Mouse (Mus musculus) adrenal gland, postnatal 14 days (tissue): ENCODE data around the gene Acp4. TPM values are rescaled to one million over a fixed set of nuclear protein-coding genes. Genes with fewer than 3 reads are reported as not detected.
A peak's percentile ranks its signal among the peaks of the same experiment; 100 is the strongest.
"Not testable (repeated sequence)": the region's sequence is repeated elsewhere in the genome, so short reads cannot be mapped to it uniquely, and the experiment has no call there.

Source experiments
- DNase-seq: peaks from one replicate; pipeline ENCODE4 v3.0.0; 2021; ENCODE audit warnings: mixed read lengths
- long read RNA-seq, 2 experiments: library from polyadenylated mRNA; stranded (forward); transcript quantifications; one replicate each; pipeline ENCODE4 v2.0.0; 2021
- total RNA-seq: library from RNA; stranded (reverse); gene quantifications from 2 replicates; pipeline ENCODE4 v1.2.3, GENCODE M21; 2021

Acp4 gene
- not detected in 2 replicates for total RNA-seq
- long read RNA-seq, experiment 1 = 0 reads
- long read RNA-seq, experiment 2 = 0 reads

DNA sequence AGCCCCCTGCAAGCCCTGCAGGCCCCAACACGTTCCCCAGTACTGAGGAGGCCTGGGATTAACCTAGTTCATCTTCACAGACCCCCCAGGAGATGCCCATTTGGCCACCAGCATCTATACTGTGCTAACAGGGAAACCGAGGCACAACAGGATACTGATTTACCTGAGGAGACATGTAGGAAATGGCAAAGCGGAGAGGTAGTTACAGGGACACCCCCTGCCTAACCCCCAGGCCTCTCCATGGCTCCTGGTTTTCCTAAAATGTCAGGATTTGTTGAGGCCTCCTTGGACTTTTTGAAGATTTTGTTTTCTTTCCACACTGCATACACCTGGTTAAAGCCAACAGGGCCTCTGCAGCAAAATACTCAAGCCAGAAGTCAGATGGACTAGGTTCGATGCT is at the start of gene Acp4:
Acp4 (minus strand) TSS at position 101 of the 400 bp plus-strand sequence.
- DNase-seq = no peak

DNA sequence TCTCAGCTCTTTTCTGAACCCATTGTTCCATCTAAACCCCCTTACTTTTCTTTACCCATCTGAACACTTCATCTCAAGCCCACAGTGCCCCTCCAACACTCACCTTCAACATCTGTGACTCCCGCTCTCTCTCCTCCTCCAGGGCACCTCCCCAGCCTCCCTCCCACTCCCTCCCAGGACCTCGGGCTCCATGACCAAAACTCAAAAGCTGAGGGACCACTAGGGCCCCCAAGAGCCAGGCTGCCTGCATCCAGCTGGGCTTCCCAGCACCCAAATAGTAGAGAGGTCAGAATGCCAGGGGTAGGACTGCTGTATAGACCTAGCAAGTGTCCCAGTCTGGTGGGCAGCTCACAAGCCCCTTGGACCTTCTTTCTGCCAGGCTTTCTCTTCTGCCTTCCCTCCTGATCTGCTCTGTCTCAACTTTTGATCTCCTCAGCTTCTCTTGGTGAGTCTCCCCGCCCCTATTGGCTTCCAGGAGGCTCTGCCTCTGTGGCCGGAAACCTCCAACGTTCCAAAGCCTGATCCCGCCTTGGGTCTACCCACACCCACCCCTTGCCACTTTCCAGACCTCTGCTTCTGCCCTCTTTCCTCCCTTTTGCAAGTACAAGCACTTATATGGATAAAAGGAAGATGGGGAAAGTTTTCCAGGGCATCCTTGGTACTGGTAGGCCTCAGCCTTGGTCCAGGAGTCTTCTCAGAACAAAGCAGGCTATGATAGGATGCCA is 49.5 kb upstream of the Acp4 start, which contains the start of gene Clec11a:
Clec11a (minus strand) TSS at position 387 of the 725 bp plus-strand sequence.
- no peak for DNase-seq

DNA sequence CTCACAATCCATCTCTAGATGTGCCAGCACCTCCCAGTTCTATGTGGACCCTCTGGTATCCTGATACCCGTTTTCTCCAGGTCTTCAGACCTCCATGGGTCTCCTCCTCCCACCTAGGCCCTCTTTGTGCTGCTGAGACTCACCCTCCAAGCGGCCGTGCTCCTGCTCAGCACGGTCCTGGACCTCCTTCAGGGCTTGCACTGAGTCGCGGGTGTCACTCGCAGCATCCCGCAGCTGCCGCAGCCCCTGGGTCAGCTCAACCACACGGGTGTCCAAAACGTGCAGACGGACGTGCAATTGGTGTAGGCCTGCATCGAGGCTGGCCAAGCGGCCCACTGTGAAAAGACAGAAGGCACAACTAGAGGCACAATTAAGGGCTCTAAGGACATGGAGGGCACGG is 48.5 kb upstream of the Acp4 start:
- DNase-seq = peak; percentile 14

DNA sequence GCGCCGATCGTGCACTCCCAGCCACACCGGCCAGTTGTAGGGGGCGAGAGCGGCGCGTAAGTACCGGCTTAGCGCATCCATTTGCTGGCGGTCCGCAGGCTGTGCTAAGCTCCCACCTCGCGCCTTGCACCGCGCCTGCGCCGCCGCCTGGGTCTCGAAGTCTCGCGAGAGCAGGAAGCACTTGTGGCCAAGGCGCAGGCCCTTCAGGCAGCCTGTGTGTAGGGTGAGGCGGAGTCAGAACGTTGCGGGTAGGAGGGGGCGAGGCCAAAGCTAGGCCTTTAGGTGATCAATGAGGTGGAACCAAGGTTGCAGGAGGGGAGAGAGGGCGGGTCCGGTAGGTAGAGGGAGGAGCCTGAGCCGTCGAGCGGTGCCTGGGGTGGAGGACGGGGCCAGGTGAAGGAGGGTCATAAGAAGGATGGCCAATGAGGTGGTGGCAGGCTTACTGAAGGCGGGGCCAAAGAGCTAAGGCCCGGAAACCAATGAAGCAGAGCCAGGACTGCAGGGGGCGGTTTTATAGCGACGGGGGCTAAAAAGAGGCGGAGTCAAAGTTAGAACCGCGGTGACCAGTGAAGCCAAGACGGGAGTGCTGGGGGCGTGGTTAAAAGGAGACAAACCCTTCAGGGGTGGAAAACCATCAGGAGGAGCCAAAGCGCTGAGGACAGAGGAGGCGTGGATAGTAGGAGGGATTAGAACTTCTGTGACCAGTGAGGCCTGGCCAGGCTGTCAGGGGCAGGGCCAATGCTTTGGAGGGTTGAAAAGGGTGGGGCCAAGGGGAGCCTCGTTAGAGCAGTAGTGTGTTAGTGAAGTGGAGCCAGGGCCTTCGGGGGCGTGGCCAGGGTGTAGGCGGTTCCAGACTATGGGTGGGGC is 47.8 kb upstream of the Acp4 start:
- peak; percentile 98 for DNase-seq

DNA sequence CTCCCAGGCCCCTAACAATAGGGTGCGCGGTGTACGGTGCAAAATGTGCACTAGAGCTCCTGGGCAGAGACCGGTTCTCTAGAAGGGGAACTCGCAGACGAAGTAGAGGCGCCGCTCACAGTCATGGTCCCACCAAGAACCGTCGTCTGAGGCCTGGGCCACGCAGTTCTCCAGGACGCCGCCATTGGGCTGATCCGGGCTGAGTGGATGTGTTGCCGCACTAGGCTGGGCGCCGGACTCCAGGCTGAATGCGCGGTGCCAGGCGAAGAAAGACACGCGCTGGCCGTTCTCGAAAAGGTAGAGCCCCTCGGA is 47.2 kb upstream of the Acp4 start:
- no peak for DNase-seq

DNA sequence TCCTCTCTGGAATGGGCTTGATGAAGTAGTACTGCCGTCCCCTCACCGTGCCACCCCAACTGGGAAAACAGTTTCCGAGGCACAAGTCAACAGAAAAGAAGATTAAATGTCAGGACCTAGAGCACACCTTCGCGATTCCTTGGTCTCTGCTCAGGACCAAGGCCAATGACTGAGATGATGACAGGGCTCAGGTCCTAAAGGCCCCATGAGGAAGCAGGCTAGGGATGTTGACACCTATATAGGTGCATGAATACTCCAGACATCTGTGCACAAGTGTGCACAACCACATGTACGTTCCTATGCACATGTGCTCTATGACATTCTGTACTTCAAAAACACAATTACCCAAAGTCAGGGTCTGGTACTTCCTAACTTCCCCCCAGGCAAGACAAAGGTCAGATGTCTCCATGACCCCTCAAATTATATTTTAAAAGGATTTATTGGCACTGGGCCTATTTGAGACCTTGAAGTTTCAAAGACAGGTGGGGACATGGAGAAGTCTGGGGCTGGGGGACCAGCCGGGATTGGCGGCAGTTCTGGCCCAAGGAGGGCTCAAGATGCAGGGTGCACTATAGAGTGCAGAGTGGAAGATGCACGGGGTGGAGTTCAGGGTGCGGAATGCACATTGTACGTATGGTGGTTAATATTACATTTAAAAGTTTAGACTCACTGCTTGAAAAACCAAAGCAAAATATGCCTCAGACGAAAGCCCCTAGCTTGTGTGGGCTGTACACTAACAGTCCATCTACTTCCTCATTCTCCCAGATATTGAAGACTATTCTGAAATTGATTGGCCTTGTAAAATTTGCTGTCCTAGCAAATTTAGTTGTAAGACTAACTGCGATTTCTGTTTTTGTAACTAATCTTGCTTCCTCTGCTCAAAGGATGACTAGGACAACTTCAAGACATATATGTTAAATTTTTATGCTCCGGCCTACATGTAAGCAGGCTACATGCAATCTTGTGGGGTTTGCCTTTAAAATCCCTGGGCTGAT is 46.5 kb upstream of the Acp4 start:
- no peak for DNase-seq

DNA sequence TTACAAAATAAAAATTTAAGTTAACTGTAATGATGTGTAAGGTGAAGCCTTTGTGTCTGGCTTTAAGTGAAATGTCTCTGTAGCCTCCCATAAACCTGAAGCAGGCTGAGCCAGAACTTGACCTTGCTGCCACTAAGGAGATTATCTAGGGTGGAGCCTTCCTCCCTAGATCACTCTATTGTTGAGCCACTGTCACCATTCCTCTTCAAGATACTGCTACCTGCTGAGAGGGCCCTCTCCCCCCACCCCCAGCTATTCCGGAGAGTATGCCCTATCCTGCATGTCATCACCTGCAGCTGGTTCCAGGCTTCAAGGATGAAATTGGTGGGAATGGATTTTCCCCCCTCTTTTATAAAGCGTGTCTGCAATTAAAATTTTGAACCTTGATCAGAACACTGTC is 40.3 kb upstream of the Acp4 start:
- not testable (repeated sequence) for DNase-seq

DNA sequence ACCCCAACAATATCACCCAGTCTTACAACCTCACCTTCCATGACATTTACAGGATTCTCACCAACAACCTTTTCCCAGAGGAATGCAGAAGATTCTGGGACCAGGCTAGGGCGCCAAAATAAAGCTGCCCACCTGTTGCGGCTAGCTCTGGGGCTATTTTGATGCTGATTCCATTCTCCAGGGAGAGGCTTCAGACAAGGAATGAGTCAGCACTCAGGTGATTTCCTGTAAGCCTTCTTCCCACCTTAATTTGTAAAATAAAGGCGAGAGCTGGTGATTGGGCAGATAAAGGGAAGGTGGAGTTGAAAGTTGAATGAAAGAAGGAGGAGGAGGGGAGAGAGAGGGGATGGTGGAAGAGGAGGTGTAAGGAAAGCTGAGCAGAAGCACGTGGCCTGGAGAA is 34.2 kb upstream of the Acp4 start:
- DNase-seq = no peak

DNA sequence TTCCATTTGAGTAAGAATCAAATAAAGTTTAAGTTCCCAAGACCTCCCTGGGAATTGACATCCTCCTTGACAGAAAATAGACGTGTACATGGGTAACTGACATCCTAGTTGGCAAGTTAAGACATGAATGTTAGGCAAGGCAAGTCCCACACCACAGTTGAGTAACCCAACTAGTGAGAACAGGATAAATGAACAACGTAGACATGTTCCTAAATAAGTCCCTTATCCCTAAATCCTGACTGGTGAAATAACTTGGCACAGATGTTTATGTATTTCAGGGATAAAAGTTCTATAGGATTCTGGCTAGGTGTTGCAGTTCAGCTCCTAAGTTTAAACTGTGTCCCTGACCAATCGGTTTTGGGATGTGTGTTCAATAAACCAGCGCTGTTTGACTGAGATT is 33.8 kb upstream of the Acp4 start:
- DNase-seq = no peak

DNA sequence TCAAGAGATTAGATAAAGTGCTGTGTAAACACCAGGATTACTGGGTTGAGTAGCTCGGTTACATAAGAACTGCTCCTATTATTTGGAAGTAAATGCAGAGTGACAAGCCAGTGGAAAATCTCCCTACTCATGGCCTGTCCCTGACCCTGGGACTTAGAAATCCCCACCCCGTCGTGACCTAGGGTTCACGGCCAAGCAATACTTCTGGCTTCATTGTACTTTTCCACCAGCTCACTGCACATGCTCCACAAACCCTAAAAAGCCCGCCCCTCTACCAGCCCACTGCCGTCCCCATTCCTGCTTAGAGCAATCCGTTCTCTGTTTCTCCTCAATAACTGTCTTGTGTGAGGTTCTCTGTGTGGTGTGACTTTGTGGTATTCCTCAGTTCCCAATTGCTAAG is 30.6 kb upstream of the Acp4 start:
- no peak for DNase-seq

DNA sequence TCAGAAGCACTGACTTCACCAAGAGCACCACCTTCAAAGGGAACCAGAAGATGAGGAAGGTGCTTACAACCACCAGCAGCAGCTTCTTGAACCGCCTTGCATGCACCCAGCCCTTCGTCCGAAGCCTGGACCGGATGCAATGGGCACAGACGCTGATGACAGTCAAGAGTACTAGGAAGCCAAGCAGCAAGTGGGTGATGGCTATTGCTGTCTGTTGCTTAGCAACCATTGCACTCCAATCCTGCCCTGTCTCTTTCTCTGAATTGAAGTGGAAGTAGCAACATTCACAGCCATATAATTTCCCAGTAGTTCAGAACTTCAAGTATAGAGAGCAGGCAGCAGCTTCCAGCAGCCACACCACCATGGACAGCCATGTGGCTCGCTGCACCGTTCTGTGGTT is 24.4 kb upstream of the Acp4 start:
- no peak for DNase-seq

DNA sequence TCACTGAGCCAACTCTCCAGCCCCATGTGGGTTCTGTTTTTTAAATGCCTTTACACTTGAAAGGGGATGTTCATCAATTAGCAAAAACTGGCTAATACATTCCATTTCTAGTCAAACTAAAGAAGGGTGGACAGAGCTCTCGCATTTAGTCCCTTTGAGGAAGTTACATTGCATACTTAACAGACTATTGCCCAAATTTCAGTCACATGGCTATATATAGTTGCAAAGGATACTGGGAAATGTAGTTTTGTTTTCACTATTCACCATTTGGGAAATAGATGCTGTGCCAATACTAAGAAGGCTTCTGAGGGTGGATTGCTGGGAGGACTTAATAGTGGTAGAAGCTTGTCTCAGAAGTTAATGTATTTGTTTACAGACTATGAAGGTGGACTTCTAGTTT is 23.8 kb upstream of the Acp4 start:
- DNase-seq = no peak

DNA sequence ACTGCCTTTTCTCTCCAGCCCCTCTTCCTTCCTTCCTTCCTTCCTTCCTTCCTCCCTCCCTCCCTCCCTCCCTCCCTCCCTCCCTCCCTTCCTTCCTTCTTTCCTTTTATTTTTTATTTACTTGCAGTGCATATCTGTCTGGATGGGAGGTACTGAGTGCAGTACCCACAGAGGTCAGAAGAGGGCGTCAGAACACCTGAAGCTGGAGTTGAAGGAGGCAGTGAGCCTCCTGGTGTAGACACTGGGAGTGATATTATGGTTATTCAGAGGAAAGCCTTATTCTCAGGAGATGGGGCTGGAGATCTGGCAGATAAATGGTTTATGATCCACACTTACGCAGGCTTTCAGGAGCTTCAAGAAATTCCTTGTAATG is 20.1 kb upstream of the Acp4 start:
- DNase-seq = peak; percentile 59

DNA sequence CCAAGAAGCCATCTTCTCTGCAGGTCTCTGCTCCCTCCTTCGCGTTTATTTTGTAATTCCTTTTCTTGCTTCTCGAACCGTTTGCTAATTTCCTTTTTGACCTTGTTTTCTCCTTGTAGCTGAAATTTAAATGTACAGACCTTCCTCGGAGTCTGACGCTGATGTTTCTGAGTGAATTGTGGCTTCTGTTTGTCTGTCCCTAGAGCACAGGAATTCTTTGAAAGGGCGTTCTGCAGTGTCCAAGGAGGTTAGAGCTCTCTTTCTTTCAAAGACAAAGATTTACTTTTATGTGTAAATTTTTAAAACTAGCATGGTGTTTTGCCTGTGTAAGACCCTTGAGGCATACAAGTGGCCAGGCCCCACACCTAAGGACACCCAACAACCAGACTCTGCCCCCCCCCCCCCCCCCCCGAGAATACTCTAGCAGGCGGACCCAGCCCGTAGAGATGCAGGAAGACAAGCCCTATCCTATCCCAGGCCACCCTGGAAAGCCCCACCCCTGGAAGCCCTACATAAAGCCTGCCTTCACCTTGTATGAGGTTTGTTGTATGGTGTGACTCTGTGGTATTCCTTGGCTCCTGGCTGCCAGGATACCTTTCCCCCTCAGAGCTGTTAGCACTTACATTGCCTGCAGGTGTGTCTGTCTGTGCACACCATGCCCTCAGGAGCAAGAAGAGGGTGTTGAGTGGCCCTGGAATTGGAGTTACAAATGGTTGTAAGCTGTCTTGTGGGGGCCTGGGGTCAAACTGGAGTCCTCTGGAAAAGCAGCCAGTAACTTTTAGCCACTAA is 19.5 kb upstream of the Acp4 start:
- no peak for DNase-seq

DNA sequence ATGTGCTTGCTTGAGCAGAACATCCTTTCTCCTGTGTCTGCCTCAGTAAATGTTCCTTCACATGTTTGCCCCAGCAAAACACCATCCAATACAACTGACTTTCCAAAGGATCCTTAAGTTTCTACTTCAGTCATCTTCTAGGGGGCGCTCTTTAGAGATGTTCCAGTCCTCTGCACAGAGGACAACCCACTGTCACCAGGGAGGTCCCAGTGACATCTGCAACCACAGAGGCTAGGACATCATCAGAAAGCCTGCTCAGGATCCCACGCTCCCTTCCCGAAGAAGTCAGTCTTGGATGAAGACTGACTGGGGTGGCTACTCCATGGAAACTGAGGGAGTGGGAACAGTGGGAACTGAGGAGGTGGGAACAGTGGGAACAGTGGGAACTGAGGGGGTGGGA is 18.4 kb upstream of the Acp4 start:
- no peak for DNase-seq

DNA sequence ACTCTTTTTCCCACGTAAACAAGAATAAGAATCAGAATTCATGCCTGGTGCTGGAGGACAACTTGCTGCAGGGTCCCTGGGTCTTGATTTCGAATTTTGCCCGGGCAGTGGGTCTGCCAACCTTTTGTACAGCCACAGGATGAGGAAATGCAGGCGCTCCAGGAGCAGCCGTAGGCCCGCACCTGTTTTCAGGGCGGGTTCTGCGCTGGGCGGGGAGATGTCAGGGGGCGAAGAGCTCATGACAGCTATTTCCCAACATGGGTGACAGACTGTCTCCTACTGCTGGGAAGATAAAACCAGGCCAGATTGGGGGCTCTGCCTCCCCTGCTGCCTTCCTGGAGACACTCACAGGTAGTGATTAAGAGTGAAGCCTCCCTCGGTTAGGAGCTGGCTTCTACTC is 16.9 kb upstream of the Acp4 start:
- no peak for DNase-seq

DNA sequence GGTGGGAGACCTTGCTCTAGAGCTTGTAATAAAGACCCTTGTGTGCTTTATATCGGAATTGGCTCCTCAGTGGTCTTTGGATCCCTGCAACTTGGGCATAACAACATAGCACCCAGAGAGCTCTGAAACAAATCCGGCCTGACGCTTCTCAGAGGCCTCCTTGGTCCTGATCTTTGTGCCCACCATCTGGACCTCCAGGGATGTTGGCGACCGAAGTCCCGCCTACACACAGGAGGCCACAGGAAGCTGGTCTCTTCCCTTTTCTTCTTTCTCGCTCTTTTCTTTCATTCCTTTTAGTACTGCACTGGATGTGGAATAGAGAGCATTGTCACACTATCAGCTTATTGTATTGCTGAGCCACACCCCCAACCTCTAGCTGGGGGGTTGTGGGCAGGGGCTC is 16.3 kb upstream of the Acp4 start:
- no peak for DNase-seq

DNA sequence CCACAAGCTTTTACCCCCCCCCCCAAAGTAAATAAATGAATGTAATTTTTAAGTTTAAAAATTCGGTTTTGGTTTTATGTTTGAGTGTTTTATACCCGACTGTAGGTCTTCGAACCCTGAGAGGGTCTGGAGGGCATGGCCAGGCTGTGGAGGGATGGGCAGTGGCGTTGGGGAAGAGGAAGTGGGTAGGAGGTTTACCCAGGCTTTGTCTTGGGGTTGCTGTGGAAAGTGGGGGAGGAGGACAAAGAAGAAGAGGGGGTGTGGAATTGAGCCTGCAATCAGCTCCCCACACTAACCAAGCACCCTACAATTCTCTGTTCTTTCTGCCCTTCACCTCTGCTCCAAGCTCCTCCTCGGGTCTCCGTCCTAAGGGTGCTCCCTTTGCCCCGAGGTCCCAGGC is 15.4 kb upstream of the Acp4 start:
- DNase-seq = no peak

DNA sequence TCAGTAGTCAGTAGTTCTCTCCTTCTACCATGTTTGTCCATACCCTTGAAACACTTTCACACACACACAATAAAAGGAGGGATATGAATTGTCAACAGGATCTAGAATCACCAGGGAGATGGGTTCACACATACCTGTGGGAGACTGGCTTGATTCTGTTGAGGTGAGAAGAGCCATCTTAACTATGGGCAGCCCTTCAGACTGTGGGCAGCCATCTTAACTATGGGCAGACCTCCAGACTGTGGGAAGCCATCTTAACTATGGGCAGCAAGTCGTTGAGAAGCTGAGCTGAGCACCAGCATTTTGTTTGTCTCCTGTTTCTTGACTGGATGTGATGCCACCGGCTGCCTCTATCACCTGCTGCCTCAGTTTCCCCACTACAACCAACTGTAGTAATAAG is 14.1 kb upstream of the Acp4 start:
- DNase-seq = peak; percentile 31

DNA sequence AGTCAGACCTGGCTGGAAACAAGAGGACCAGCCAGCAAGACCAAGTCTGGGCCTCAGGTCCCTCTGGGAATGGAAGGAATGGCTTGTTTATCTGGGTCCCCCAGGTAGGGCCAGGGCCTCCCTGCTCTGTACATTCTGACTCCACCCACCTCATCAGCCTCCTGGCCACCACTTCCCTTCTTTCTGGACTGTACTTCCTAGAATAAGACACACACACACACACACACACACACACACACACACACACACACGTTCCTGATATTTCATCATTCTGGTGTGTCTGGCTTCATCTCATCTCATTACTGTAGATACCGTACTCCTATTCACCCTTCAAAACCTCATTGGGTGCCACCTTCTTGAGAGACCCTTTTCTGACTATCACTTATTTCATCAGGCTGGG is 12.2 kb upstream of the Acp4 start:
- no peak for DNase-seq

DNA sequence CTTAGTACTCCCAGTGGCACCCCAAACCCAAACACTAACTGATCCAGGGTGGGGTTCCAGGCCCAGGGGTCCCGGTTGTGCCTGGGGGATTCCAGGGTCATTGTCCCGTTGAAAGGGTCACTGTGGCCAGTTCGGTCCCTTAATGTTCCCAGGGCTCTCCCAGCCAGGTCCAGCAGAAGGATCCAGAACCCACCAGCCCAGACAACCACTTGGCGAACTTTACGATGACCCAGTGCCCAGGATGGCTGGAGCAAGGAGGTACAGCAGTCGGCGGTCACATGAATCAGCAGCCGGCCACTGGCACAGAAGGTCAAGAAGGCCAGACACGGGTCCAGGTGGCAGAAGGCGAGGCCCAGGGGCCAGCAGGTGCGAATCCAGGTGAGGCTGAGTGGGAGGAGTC is 10.9 kb upstream of the Acp4 start:
- no peak for DNase-seq
